Comparison of ENCODE assay signal across 13 mouse cellular contexts in the genomic region with DNA sequence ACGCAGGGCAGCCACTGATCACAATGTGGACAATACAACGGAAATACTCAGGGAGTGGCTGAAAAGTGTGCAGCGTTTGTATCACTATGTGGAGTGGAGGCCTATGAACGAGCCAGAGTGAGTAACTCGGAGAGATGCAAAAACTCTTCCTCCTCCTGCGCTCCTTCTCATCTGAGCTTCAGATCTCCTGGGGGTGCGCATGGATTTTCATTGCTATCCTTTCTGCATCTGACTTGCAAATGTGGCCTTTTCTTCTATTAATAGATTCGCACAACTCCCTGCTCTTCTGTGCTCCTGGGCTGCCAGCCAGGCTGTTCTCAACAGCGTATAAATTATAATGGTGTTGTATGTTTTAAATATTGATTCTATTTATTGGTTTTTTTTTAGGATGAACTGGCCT.
A peak's percentile ranks its signal among the peaks of the same experiment; 100 is the strongest.
DNase-seq lines count a peak whose midpoint lies in the region; ATAC-seq lines count a peak whose summit lies in the region.
"Had no signal": no experiment of that assay in that cellular context is flagged by ENCODE, and none has a peak within 500 bp of the region (broad histone marks: within the 10 kb centered on the region; RNA-seq: fewer than 3 reads in every experiment).

No protein-coding gene starts in this region.

- ATAC-seq in heart, embryonic 16.5 days (replicated peaks; ENCODE audit: extremely low read depth, insufficient read depth, low FRiP score) = no peak
- ATAC-seq: inflammation-experienced regulatory T-cells, adult 6 months had no signal

- peak overlapping the region; percentile 42 for H3K4me2 ChIP-seq in heart, embryonic 16.5 days (ENCODE audit: low read depth, low read length)
- H3K4me2 ChIP-seq: embryonic facial prominence, embryonic 12.5 days; liver, embryonic 13.5 days; neural tube, embryonic 12.5 days had no signal

- 41% methylated on average over 9 of the region's 9 CpGs for WGBS in heart, embryonic 16.5 days

- H3K9me3 ChIP-seq in heart, embryonic 16.5 days (replicated peaks; ENCODE audit: control insufficient read depth, low read length) = no peaks in the 10 kb centered on the region
- H3K9me3 ChIP-seq: embryonic facial prominence, embryonic 12.5 days; liver, embryonic 13.5 days; neural tube, embryonic 12.5 days had no signal

- H3K4me3 ChIP-seq in heart, embryonic 16.5 days (ENCODE audit: low read length) = no peak overlapping the region
- H3K4me3 ChIP-seq: embryonic facial prominence, embryonic 12.5 days; liver, embryonic 13.5 days; neural tube, embryonic 12.5 days had no signal

- no peaks in the 10 kb centered on the region for H3K36me3 ChIP-seq in heart, embryonic 16.5 days (ENCODE audit: control insufficient read depth, insufficient read depth)
- H3K36me3 ChIP-seq: embryonic facial prominence, embryonic 12.5 days; liver, embryonic 13.5 days; neural tube, embryonic 12.5 days had no signal

- intact Hi-C loops in left cerebral cortex, postnatal 14 days (cut with DNase I) = no loop called here

- no peak overlapping the region for H3K27ac ChIP-seq in heart, embryonic 16.5 days (ENCODE audit: low read length)
- H3K27ac ChIP-seq: embryonic facial prominence, embryonic 12.5 days; liver, embryonic 13.5 days; neural tube, embryonic 12.5 days had no signal

- no peak overlapping the region for H3K9ac ChIP-seq in heart, embryonic 16.5 days (ENCODE audit: low read length)
- H3K9ac ChIP-seq: embryonic facial prominence, embryonic 12.5 days; liver, embryonic 13.5 days; neural tube, embryonic 12.5 days had no signal

- no peaks in the 10 kb centered on the region for H3K27me3 ChIP-seq in heart, embryonic 16.5 days (ENCODE audit: control insufficient read depth, insufficient read depth, low read length)
- H3K27me3 ChIP-seq: embryonic facial prominence, embryonic 12.5 days; liver, embryonic 13.5 days; neural tube, embryonic 12.5 days had no signal

- H3K4me1 ChIP-seq in heart, embryonic 16.5 days (ENCODE audit: control insufficient read depth, insufficient read depth, low read length) = peaks cover 7% of the 10 kb centered on the region
- H3K4me1 ChIP-seq: liver, embryonic 13.5 days; neural tube, embryonic 12.5 days had no signal

- no peak for DNase-seq in heart, adult 9 months (ENCODE audit: low spot score in 2 of 2)
- DNase-seq in brain, adult 2 months (ENCODE audit: low read depth, low spot score) = peak; percentile 82
- DNase-seq in brain, embryonic 18.5 days (ENCODE audit: low read depth, low spot score) = peak; percentile 43
- DNase-seq in left cerebral cortex, postnatal 14 days (ENCODE audit: low spot score in 2 of 2) = peak; percentile 17 to 22
- no peak for DNase-seq in thymus, postnatal 4 days
- DNase-seq in adrenal gland, postnatal 4 days (ENCODE audit: low spot score in 2 of 2) = no peak
- no peak for DNase-seq in cerebellum, postnatal 25 days
- DNase-seq: liver, embryonic 13.5 days; thymus, postnatal 14 days had no signal

Comparison
In these comparisons a context has a peak if more than half of its experiments do, and no peak if none do; other contexts are left out.
1. DNase-seq: peak in brain, adult 2 months (single experiment), brain, embryonic 18.5 days (single experiment) and left cerebral cortex, postnatal 14 days (2 of 2); none in heart, adult 9 months (0 of 2), thymus, postnatal 4 days (single experiment), adrenal gland, postnatal 4 days (0 of 2) and cerebellum, postnatal 25 days (0 of 2).